Mouse (Mus musculus): Measurements from ENCODE around the gene Manba. TPM values are rescaled to one million over a fixed set of nuclear protein-coding genes. Genes with fewer than 3 reads are reported as not detected.
"Not testable (repeated sequence)": the region's sequence is repeated elsewhere in the genome, so short reads cannot be mapped to it uniquely, and the experiment has no call there.

Manba gene
- total and polyA plus RNA-seq, 3 experiments: 2.9 to 23.7 (median 19.6) TPM

GRCm38 (mm10) chr3:135515246-135515645, 29.8 kb downstream of the Manba start:
- DNase-seq (ENCODE audit: low spot score): no peak
- no peak overlapping the region for H3K4me3 ChIP-seq (ENCODE audit: low read depth, low read length)

GRCm38 (mm10) chr3:135516891-135517290, 31.5 kb downstream of the Manba start:
- Histone ChIP-seq H3K27me3 (ENCODE audit: insufficient read depth, low read length) (no peaks in the 10 kb centered on the region), H3K9me3 (replicated peaks) (no peaks in the 10 kb centered on the region), H3K4me1 (ENCODE audit: insufficient read depth, low read depth, low read length) (peaks cover 8% of the 10 kb centered on the region), H3K4me3 (ENCODE audit: low read depth, low read length) (no peak overlapping the region), H3K36me3 (replicated peaks) (peaks cover 66% of the 10 kb centered on the region)
- ATAC-seq (ENCODE audit: extremely low read depth, insufficient number of reproducible peaks, low FRiP score, poor library complexity, severe bottlenecking): no peak
- no peak for DNase-seq (ENCODE audit: low spot score)
- TF ChIP-seq TAL1 (conservative IDR thresholded peaks at IDR 0.05; ENCODE audit: low read depth, low read length) (no peak), GATA2 (IDR thresholded peaks at IDR 0.05; ENCODE audit: borderline replicate concordance, low read depth, low read length) (no peak), CTCF (IDR thresholded peaks at IDR 0.05; ENCODE audit: low read depth, low read length) (no peak), GATA1 (IDR thresholded peaks at IDR 0.05; ENCODE audit: borderline replicate concordance, low read length) (no peak), POLR2AphosphoS5 (IDR thresholded peaks at IDR 0.05; ENCODE audit: insufficient replicate concordance, low read depth, low read length) (no peak)

More at GRCm38 (mm10) chr3:135515246-135515645, 29.8 kb downstream of the Manba start:
- ATAC-seq (ENCODE audit: extremely low read depth, insufficient number of reproducible peaks, low FRiP score, poor library complexity, severe bottlenecking): no peak
- Histone ChIP-seq H3K27me3 (ENCODE audit: insufficient read depth, low read length) (no peaks in the 10 kb centered on the region), H3K9me3 (replicated peaks) (no peaks in the 10 kb centered on the region), H3K36me3 (replicated peaks) (peaks cover 64% of the 10 kb centered on the region), H3K4me1 (ENCODE audit: insufficient read depth, low read depth, low read length) (peaks cover 5% of the 10 kb centered on the region)
- TF ChIP-seq POLR2AphosphoS5 (IDR thresholded peaks at IDR 0.05; ENCODE audit: insufficient replicate concordance, low read depth, low read length) (no peak), GATA2 (IDR thresholded peaks at IDR 0.05; ENCODE audit: borderline replicate concordance, low read depth, low read length) (no peak), GATA1 (IDR thresholded peaks at IDR 0.05; ENCODE audit: borderline replicate concordance, low read length) (no peak), CTCF (IDR thresholded peaks at IDR 0.05; ENCODE audit: low read depth, low read length) (no peak), TAL1 (conservative IDR thresholded peaks at IDR 0.05; ENCODE audit: low read depth, low read length) (no peak)

DNA sequence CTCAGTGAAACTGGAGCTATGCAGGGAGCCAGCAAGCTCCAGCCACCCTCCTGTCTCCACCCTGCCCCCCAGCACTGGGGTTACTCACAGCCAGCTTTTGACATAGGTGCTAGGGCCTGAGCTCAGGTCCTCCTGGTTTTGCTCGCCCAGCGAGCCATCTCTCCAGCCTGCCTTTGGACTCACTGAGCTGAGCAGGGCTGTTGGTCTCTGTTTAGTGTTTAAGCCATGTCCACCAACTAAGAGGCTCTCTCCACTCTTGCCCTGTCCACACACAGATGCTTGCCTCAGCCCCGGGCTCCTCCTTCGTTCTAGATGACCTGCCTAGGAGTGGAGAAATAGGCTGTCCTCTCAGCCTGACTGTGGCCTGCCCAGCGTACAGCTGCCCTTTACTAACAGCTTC, 33.5 kb downstream of the Manba start:
- TF ChIP-seq GATA1 (IDR thresholded peaks at IDR 0.05; ENCODE audit: borderline replicate concordance, low read length) (no peak), POLR2AphosphoS5 (IDR thresholded peaks at IDR 0.05; ENCODE audit: insufficient replicate concordance, low read depth, low read length) (no peak), GATA2 (IDR thresholded peaks at IDR 0.05; ENCODE audit: borderline replicate concordance, low read depth, low read length) (no peak), TAL1 (conservative IDR thresholded peaks at IDR 0.05; ENCODE audit: low read depth, low read length) (no peak), CTCF (IDR thresholded peaks at IDR 0.05; ENCODE audit: low read depth, low read length) (no peak)
- ATAC-seq (ENCODE audit: extremely low read depth, insufficient number of reproducible peaks, low FRiP score, poor library complexity, severe bottlenecking) (no peak), DNase-seq (ENCODE audit: low spot score) (no peak)
- Histone ChIP-seq H3K9me3 (replicated peaks) (no peaks in the 10 kb centered on the region), H3K27me3 (ENCODE audit: insufficient read depth, low read length) (no peaks in the 10 kb centered on the region), H3K4me3 (ENCODE audit: low read depth, low read length) (no peak overlapping the region), H3K36me3 (replicated peaks) (peaks cover 66% of the 10 kb centered on the region), H3K4me1 (ENCODE audit: insufficient read depth, low read depth, low read length) (peaks cover 19% of the 10 kb centered on the region)

GRCm38 (mm10) chr3:135519584-135519983, 34.2 kb downstream of the Manba start:
- H3K36me3 ChIP-seq (replicated peaks): peaks cover 65% of the 10 kb centered on the region
- H3K4me3 ChIP-seq (ENCODE audit: low read depth, low read length): no peak overlapping the region
- DNase-seq (ENCODE audit: low spot score) (no peak), ATAC-seq (ENCODE audit: extremely low read depth, insufficient number of reproducible peaks, low FRiP score, poor library complexity, severe bottlenecking) (no peak)
- H3K4me1 ChIP-seq (ENCODE audit: insufficient read depth, low read depth, low read length): peaks cover 19% of the 10 kb centered on the region
- TF ChIP-seq CTCF (IDR thresholded peaks at IDR 0.05; ENCODE audit: low read depth, low read length): no peak
- no peak for TF ChIP-seq TAL1 (conservative IDR thresholded peaks at IDR 0.05; ENCODE audit: low read depth, low read length)
- TF ChIP-seq GATA2 (IDR thresholded peaks at IDR 0.05; ENCODE audit: borderline replicate concordance, low read depth, low read length): no peak
- no peak for TF ChIP-seq POLR2AphosphoS5 (IDR thresholded peaks at IDR 0.05; ENCODE audit: insufficient replicate concordance, low read depth, low read length)
- no peak for TF ChIP-seq GATA1 (IDR thresholded peaks at IDR 0.05; ENCODE audit: borderline replicate concordance, low read length)
- H3K9me3 ChIP-seq (replicated peaks): no peaks in the 10 kb centered on the region
- no peaks in the 10 kb centered on the region for H3K27me3 ChIP-seq (ENCODE audit: insufficient read depth, low read length)

GRCm38 (mm10) chr3:135521963-135522362, 36.6 kb downstream of the Manba start:
- Histone ChIP-seq H3K36me3 (replicated peaks) (peaks cover 57% of the 10 kb centered on the region), H3K4me3 (ENCODE audit: low read depth, low read length) (peak overlapping the region; percentile 35; the same call in 1 of the 2 replicates), H3K9me3 (replicated peaks) (no peaks in the 10 kb centered on the region), H3K4me1 (ENCODE audit: insufficient read depth, low read depth, low read length) (peaks cover 16% of the 10 kb centered on the region), H3K27me3 (ENCODE audit: insufficient read depth, low read length) (no peaks in the 10 kb centered on the region)
- no peak for ATAC-seq (ENCODE audit: extremely low read depth, insufficient number of reproducible peaks, low FRiP score, poor library complexity, severe bottlenecking)
- TF ChIP-seq POLR2AphosphoS5 (IDR thresholded peaks at IDR 0.05; ENCODE audit: insufficient replicate concordance, low read depth, low read length) (no peak), CTCF (IDR thresholded peaks at IDR 0.05; ENCODE audit: low read depth, low read length) (no peak), GATA1 (IDR thresholded peaks at IDR 0.05; ENCODE audit: borderline replicate concordance, low read length) (no peak), TAL1 (conservative IDR thresholded peaks at IDR 0.05; ENCODE audit: low read depth, low read length) (no peak), GATA2 (IDR thresholded peaks at IDR 0.05; ENCODE audit: borderline replicate concordance, low read depth, low read length) (no peak)
- DNase-seq (ENCODE audit: low spot score): no peak

DNA sequence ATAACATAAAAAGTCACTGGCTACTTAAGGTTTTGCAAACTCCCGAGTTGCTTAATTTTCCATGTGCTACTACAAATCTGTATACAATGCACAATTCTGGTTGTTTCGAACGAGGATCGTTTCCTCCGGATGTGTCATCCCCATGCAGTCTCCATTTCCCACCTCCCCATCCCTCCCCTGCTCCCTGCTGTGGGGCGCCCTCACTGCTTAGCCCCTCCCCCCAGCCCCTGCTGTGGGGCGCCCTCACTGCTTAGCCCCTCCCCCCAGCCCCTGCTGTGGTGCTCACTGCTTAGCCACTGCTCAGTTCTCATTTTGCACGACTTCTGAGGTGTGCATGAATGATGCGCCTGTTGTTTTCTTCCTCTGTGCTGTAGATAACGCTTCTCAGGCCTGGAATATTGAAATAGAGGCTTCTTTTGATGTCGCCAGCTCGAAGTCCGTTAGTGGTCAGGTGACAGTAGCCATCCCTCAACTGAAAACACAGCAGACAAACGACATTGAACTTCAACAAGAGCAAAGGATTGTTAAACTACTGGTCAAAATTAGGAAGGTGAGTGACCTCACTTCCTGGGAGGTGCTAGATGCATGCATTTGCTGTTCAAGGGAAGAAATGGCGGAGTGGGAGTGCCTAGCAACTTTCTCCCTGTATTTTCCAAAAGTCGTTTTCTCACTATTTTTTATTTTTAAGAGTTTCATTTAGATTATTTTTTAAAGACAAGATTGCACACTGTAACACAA, 37.4 kb downstream of the Manba start:
- H3K36me3 ChIP-seq (replicated peaks): peaks cover 55% of the 10 kb centered on the region
- H3K4me3 ChIP-seq (ENCODE audit: low read depth, low read length): peak overlapping the region; percentile 8; the same call in 1 of the 2 replicates
- TF ChIP-seq CTCF (IDR thresholded peaks at IDR 0.05; ENCODE audit: low read depth, low read length) (no peak), POLR2AphosphoS5 (IDR thresholded peaks at IDR 0.05; ENCODE audit: insufficient replicate concordance, low read depth, low read length) (no peak), TAL1 (conservative IDR thresholded peaks at IDR 0.05; ENCODE audit: low read depth, low read length) (no peak), GATA2 (IDR thresholded peaks at IDR 0.05; ENCODE audit: borderline replicate concordance, low read depth, low read length) (no peak), GATA1 (IDR thresholded peaks at IDR 0.05; ENCODE audit: borderline replicate concordance, low read length) (no peak)
- no peak for DNase-seq (ENCODE audit: low spot score)
- no peak for ATAC-seq (ENCODE audit: extremely low read depth, insufficient number of reproducible peaks, low FRiP score, poor library complexity, severe bottlenecking)
- no peaks in the 10 kb centered on the region for H3K9me3 ChIP-seq (replicated peaks)
- H3K4me1 ChIP-seq (ENCODE audit: insufficient read depth, low read depth, low read length): peaks cover 16% of the 10 kb centered on the region
- H3K27me3 ChIP-seq (ENCODE audit: insufficient read depth, low read length): no peaks in the 10 kb centered on the region

DNA sequence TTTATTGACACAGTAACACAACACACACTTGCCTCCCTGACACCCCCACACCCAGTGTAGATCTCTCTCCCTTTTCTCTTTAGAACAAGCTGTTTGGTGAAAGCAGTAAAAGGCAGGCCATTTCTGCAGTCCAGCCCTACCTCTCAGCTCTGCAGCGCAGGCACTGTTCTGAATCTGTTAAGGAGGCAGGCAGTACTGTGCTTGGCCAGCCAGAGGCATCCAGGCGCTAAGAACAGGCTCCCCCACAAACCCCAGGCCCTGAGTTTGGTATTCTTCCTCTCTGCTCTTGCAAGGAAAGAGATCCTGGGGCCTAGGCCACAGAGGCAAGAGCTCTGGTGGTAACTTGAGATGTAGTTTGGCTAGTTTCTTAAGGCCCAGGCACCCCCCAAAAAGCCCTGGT, 39.5 kb downstream of the Manba start:
- H3K36me3 ChIP-seq (replicated peaks): peaks cover 54% of the 10 kb centered on the region

More for the DNA sequence above, 39.5 kb downstream of the Manba start:
- H3K9me3 ChIP-seq (replicated peaks); ATAC-seq (ENCODE audit: extremely low read depth, insufficient number of reproducible peaks, low FRiP score, poor library complexity, severe bottlenecking); H3K27me3 ChIP-seq (ENCODE audit: insufficient read depth, low read length); DNase-seq (ENCODE audit: low spot score); H3K4me3 ChIP-seq (ENCODE audit: low read depth, low read length): not testable (repeated sequence)
- peaks cover 14% of the 10 kb centered on the region for H3K4me1 ChIP-seq (ENCODE audit: insufficient read depth, low read depth, low read length)
